Mouse (Mus musculus): ENCODE data around the gene Mien1. TPM values are rescaled to one million over a fixed set of nuclear protein-coding genes. Genes with fewer than 3 reads are reported as not detected.

The Mien1 gene
- total RNA-seq, 2 experiments from 2014 or later = 31.7 to 35.5 TPM

Other genes with a start within 250 kb of the Mien1 start
- 10 to 100 TPM; 21.2 to 23.1 TPM for gene Med1, start 245.7 kb downstream of the Mien1 start, total RNA-seq (2021)
- 10 to 100 TPM; 13.0 to 14.0 TPM for gene Cdk12, start 235.9 kb downstream of the Mien1 start, total RNA-seq (2021)
- gene Neurod2, start 109.3 kb downstream of the Mien1 start, total RNA-seq (2021) = not detected
- under 1 TPM in 1 of 2 experiments, not detected in 1; 0.35 TPM for gene Ppp1r1b, start 90.6 kb downstream of the Mien1 start, total RNA-seq (2021)
- gene Stard3, start 80.6 kb downstream of the Mien1 start, total RNA-seq (2021) = 10 to 100 TPM in 1 of 2 experiments, 1 to 10 TPM in 1; 9.6 to 11.8 TPM
- gene Tcap, start 55.2 kb downstream of the Mien1 start, total RNA-seq (2021) = 1,000 to 10,000 TPM; 2,256 to 3,626 TPM
- gene Pnmt, start 52.5 kb downstream of the Mien1 start, total RNA-seq (2021) = 1 to 10 TPM in 1 of 2 experiments, under 1 TPM in 1; 0.87 to 2.9 TPM
- gene Pgap3, start 38.5 kb downstream of the Mien1 start, total RNA-seq (2021) = 1 to 10 TPM; 1.9 to 2.1 TPM
- gene Erbb2, start 26.5 kb downstream of the Mien1 start, total RNA-seq (2021) = 1 to 10 TPM; 2.0 to 2.3 TPM
- gene Grb7, start 7.4 kb upstream of the Mien1 start, total RNA-seq (2021) = under 1 TPM in 1 of 2 experiments, not detected in 1; 0.16 TPM
- under 1 TPM in 1 of 2 experiments, not detected in 1; 0.15 TPM for gene Ikzf3, start 107.0 kb upstream of the Mien1 start, total RNA-seq (2021)
- gene Zpbp2, start 112.1 kb upstream of the Mien1 start, total RNA-seq (2021) = not detected
- 10 to 100 TPM; 19.9 to 28.2 TPM for gene Ormdl3, start 148.4 kb upstream of the Mien1 start, total RNA-seq (2021)
- gene Lrrc3c, start 159.3 kb upstream of the Mien1 start, total RNA-seq (2021) = not detected
- 1 to 10 TPM; 3.1 to 6.4 TPM for gene Gm12355, start 186.7 kb upstream of the Mien1 start, total RNA-seq (2021)
- 1 to 10 TPM; 1.3 to 2.4 TPM for gene Gsdma3, start 187.4 kb upstream of the Mien1 start, total RNA-seq (2021)
- gene Gsdma2, start 207.8 kb upstream of the Mien1 start, total RNA-seq (2021) = not detected
- gene Gsdma, start 225.4 kb upstream of the Mien1 start, total RNA-seq (2021) = under 1 TPM; 0.23 to 0.24 TPM
- 10 to 100 TPM; 86.2 to 91.5 TPM for gene Psmd3, start 243.6 kb upstream of the Mien1 start, total RNA-seq (2021)